Mouse (Mus musculus) WW6 (cell line): ENCODE data around the gene 6430548M08Rik.

Experiments used
- DNase-seq: peaks from one replicate; pipeline ENCODE4 v3.0.0-alpha.2; 2013; ENCODE audit warnings: low read depth, low spot score

6430548M08Rik gene

DNA sequence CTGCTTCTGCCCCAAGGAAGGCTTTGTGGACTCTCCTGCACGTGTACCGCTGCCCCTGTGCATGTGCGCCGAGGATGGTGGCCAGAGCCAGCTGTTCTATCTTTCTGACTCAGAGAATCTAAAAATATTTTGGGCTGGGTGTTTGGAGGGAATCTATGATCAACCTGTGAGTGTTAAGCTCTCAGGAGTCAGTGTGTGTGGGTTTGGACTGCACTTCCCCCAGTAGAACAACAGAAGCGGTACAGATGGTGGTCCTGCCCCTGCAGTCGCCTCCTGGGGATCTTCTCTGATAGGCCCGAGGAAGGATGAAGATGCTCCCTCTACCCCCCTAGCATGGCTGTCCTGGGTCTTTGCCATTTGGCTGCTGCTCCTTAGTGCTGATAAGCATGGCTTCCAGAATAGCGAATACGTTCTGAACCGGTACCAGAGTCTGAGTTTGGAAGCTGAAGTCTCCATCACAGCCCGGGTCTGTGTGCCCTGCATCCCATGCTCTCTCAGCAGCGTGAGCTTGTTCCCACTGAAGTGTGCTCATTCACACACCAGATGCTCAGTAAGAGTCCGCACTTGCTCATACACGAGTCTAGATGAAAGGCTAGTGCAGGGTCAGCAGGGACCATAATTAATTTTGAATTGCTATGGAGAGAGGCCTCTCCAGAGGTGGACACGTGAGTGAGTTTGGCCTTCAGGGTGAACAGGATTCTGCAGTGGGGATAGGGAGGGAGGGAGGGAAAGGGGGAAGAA is 30.1 kb downstream of the 6430548M08Rik start:
- DNase-seq = no peak

DNA sequence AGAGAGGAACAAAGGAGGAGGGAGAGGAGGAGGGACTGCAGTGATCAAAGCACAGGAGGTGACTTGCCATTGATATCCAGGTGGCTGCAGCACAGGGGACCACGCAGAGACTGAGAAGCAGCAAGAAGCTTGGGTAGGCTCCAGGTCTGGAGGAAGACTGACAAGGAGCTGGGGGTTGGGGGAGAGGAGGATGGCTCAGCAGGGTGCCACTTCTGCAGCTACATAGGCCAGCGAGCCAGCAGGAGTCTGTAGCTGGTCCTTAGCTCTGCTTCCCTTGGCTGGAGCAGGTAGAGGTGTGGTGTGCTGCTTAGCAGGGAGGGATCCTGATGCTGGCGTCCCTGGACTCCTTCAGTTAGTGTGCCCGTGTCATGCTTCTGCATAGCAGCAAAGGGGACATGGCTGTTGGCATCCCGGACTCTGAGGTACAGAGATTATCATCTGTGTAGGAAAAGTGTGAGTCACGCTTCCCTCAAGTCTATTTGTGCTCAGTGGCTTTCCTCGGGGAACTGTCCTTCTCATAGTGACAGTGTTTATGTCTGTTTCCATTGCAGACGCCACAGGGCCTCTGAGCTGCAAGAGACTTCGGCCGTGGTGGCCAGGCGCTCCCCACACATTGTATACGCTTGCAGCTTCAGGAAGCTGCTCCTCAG is 30.8 kb downstream of the 6430548M08Rik start:
- DNase-seq = no peak

- DNase-seq = no peak
Observed at GRCm38 (mm10) chr8:120146051-120146450, 32.1 kb downstream of the 6430548M08Rik start.

DNA sequence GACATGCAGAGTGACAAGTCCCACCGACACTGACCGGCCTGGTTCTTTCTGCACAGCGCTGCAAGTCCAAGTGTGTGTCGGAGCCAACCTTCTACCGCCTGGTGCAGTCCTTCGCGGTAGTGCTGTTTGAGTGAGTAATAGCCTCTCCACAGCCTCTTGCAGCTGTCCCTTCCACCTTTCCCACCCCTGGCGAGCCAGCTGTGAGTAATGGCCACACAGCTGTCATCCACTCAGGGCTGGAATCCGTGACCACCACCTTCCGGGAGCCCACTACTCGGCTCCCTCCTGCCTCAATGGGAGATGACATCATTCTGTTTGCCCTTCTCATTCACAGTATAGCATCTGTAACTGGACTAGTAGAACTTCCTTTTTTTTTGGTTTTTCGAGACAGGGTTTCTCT is 36.1 kb downstream of the 6430548M08Rik start:
- no peak for DNase-seq

GRCm38 (mm10) chr8:120151151-120151550 is 37.2 kb downstream of the 6430548M08Rik start:
- DNase-seq = no peak

GRCm38 (mm10) chr8:120152636-120153035 is 38.7 kb downstream of the 6430548M08Rik start:
- no peak for DNase-seq

DNA sequence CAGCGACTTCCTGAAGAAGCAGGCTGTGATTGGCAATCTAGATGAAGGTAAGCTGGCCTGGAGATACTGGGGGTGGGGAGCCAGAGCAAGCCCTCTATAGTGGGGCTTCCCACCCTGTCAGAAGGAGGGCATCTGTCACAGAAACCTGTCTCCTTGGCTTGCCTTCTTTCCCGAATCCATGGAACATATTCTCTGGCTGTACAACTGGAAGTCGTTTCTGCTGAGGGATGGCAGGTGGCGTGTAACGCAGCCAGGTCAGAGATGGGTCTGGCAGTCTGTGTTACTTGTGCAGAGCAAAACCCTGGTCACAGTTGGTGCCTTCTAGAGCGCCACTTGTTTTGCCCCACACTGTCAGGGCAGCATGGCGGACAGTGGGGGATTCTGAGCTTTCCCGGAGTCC is 46.4 kb downstream of the 6430548M08Rik start:
- DNase-seq = no peak

DNA sequence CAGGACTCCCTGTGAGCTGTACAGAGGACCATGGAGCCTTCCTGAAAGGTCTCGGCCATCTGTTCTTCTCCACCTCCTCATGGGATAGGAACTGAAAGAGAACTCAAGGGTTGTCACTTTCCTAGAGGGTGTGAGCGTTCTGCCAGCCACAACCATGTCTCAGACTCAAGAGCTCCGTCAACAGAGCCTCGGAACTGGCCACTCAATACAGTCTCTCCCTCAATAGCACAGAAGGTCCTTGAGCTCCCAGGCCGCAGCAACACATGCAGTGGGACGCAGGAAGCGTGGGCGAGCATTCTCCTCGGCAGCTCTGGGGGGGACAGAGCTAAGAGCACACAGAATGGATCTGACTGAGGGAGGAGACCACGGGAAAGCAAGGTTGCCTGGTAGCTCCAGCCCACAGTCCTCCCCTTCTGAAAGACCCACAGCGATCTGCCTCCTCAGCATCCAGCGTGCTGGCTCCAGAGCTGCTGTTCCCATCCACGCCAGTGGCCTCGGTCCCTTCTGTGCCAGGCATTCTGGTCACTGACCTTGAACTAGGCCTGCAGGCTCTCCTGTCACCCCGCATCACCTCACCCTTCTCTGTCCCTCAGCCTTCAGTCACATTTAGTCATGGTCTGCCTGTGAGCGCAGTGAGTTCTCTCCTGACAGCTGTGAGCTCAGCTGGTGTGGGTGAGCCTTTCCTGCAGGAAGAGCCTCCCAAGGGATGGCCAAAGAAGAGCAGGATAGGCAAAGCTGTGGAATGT is 47.9 kb downstream of the 6430548M08Rik start:
- DNase-seq = no peak

- DNase-seq = no peak
Observed at GRCm38 (mm10) chr8:120162404-120162752, 48.4 kb downstream of the 6430548M08Rik start.

- DNase-seq = no peak
Observed at GRCm38 (mm10) chr8:120163376-120163775, 49.4 kb downstream of the 6430548M08Rik start.

DNA sequence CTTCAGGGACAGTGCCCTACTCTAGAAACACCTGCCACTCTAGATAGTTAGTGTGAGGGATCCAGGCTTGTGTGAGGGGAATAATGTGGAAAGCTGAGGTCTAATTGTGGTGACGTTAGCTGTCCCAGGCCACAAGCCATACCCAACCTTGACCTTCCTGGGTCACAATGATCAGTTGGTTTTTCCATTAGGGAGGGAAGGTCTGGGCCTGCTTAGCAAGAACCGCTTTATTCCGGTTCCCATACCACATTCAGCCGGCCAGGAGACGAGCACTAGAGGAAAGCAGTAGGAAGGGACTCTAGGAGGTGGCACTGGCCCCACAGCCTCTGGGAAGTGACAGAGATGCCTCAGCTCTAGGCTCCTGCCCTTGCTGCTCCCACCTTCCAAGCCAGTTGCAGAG is 50.1 kb downstream of the 6430548M08Rik start:
- no peak for DNase-seq

DNA sequence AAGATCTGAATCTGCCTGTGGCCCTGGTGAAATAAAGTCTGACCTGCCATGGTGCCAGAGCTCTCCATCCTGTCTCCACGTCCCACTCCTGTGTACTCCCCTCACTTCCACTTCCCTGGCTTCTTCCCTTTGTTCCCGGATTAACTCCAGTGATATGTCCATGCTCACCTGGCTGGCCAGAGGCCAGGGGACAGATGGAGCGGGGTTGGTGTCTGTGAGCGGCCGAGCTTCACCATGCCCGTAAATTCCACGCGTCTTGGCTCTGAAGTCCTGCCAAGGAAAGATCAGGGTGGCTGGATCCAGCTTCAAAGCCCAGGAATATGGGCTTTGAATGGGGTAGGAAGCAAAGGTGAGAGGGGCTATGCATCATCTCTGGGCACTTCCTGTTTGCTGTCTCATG is 53.2 kb downstream of the 6430548M08Rik start:
- DNase-seq = no peak

DNA sequence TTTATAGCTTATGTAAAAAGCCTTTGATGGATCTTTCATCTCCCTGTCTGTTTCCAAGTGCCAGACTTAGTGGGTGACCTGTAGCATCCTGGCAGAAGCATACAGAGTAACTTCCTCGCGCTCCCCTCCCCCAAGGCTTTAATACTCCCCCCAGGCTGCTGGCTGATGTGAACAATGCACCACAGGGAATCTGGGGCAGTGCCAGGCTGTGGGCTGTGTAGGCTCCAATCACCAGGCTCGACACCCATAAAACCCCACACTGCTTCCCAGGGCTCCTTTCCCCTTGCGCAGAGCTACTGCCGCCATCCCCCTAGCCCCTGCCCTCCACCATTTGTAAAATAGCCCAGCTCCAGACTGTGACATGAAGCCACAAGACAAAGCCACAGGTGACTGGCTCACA is 53.9 kb downstream of the 6430548M08Rik start:
- no peak for DNase-seq

DNA sequence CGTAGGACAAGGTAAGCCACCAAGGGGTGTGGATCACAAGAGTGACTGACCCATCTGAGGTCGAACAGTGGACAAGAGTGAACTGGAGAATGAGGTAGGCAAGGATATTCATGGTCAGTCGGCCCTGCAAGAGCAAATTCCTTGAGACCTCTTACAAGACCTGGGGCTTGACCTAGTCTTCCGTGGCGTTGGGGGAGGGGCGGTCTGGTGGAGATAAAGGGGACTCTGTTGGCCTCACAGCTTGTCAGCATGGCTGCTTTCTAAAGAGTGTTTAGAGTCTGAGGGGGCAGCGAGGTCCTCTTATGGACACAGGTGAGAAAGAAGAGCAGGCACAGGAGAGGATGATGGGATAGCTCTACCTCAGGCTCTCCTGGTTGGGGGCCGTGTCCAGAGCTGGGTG is 55.2 kb downstream of the 6430548M08Rik start:
- DNase-seq = no peak

GRCm38 (mm10) chr8:120173195-120173594 is 59.2 kb downstream of the 6430548M08Rik start:
- no peak for DNase-seq

DNA sequence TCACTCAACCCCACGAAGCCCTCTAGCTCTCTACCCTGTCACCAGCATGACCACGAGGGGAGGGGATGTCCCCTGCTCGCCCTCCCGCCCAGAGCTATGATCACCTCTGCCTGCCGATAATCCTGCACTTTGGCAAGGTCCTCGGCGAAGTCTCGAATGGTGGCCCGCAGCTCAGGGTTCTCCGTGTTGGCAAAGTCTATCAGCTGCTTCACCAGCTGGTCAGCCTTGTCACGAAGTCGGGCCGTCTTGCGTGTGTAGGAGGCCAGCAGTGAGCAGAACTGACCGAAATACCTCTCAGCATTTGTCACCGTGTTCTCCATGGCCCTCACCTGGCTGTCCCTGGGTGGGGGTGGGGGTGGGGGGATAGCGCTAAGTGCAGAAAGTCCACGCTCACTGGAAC is 60.7 kb downstream of the 6430548M08Rik start:
- DNase-seq = no peak

DNA sequence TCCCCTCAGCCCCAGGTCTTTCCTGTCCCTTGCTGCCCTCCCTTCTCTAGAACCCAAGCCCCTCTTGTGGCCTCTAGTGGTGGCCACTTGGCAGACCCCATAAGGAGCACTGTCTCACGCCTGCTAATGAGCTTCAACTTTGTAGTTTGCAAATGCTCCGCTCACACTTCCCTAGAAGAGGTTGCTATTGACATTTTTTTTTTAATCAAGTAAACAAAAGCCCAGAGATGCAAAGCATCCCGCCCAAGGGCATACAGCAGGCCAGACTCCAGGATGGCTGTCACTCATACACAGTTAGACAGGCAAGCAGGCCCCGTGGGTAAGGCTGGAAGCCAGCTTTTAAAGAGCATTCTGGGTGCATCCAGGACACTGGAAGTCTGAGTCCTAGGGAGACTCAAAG is 62.7 kb downstream of the 6430548M08Rik start:
- no peak for DNase-seq

DNA sequence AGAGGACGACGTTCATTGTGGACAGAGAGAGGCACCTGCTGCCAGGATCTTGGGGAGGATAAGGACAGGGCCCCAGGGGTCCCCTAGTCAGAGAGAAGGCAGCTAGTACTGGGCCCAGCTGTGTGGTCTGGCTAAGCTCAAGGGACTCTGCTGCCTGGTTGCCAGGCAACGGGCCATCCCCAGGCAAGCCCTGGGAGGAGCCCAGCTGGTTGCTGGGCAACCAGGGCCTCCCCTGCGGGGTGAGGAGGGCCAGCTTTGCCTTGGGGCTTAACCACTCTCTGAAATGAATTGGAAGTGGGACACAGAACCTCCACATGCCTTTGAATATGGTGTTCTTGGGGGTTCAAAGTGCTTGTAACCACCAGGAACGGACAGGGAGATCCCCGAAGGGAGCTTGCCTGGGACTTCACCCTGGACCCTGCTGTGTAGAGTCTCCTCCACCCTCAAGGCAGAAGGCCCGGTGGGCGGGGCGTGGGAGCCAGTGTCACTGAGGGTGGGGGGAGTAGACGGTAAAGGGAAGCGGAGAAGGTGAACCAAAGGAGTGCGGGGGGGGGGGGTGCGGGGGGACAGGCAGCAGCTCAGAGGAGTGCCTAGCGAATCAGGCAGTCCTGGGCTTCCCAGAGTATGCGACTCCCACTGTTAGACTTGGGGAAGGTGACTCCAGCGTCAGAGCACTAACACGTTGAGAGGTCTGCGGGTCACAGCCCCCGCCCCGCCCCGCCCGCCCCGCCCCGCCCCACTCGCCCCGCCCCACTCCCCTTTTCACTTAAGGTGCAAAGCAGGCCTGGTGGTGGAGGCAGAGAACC is 63.6 kb downstream of the 6430548M08Rik start, which contains the start of gene Fam92b:
TSS of gene Fam92b (minus strand) at position 149 of the 806 bp plus-strand sequence.
- peak; percentile 79 for DNase-seq

- DNase-seq = no peak
Observed at GRCm38 (mm10) chr8:120178124-120178514, 64.2 kb downstream of the 6430548M08Rik start.

DNA sequence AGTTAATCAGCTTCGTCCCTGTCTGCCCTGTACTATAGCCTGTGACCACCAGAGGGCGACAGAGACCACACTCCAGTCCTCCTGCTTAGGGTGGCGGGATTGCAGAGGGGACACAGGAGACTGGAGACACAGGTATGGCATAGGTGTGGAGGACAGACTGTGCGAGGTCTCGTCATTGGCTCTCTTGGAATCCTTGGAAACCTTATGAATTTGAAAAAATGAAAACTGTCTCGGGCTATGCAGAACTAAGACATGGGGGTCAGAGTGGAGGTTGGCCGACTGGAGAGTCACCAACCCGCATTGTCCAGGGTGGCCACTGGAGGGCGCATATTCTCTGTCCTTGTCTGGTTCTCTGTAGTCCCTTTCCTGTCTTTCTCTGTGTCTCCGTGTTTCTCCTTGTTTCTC is 65.1 kb downstream of the 6430548M08Rik start:
- peak; percentile 71 for DNase-seq

DNA sequence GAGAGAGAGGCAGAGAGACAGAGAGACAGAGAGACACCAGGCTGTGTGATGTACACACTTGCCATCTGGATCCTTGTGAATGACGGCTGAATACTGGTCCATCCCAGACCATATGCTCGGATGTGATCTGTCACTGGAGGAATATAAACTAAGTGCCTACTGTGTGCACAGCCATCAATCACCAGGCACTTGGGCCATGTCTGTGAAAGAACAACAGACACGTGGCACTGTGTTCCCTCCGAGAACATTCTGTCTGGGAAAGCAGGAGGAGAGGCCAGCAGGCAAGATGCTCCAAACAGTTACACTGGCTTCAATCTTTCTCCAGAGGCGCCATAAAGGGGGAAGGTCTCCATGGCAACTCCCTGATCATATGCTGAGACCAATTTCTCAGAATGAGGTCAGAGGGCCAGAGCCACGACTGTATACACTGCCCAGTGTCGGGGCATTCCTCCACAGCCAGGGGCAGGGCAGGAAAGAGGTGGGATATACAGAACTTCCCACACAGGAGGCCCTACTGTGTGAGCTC is 66.6 kb downstream of the 6430548M08Rik start:
- no peak for DNase-seq

GRCm38 (mm10) chr8:120181274-120181673 is 67.3 kb downstream of the 6430548M08Rik start:
- no peak for DNase-seq
